Mouse (Mus musculus): ENCODE results near the gene Gm5157.
"Not testable (repeated sequence)": the region's sequence is repeated elsewhere in the genome, so short reads cannot be mapped to it uniquely, and the experiment has no call there.

Gene Gm5157

GRCm38 (mm10) chr7:21190323-21190722 is at the start of gene Gm5157:
TSS of gene Gm5157 (minus strand) at chr7:21190423.
- DNase-seq (ENCODE audit: extremely low read depth, low read depth): not testable (repeated sequence)

- not testable (repeated sequence) for DNase-seq (ENCODE audit: extremely low read depth, low read depth)
Observed at GRCm38 (mm10) chr7:21161885-21162284, 28.3 kb downstream of the Gm5157 start, which contains the start of gene Vmn1r123. TSS of gene Vmn1r123 (plus strand) at chr7:21162185.
